Mouse (Mus musculus): Measurements from ENCODE around the gene Prtg.

DNA sequence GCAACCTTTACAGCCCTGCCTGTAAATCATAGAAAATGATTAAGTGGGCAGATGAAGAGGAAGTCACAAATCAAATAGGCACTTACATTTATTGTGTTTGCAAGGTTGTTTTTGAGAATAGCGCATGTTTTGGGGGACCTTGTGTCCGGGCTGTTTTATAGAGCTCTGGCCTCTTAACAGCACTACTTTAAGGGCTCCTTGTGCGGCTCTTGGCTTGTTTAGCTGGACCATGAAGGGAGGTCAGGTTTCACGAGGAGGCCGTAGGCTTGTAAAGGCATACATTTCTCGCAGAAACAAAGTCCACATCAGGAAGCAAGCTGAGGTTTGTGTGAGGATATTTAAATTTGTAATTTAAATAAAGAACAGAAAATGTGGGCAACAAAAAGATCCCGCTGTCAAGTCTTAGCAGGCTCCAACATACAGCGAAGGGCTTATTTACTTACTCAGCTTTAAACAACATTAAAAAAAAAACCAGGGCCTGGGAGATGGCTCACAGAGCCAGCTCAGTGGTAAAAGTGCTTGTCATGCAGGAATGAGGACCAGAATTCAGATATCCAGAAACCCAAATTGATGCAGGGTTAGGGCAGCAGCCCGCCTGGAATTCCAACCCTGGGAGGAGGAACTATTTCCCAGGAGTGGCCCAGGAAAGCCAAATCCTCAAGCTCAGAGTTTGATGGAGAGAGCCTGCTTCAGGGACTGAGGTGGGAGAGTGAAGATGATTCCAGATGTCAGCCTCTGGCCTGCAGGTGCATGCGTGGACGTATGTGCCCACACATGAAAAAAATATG, 30.2 kb downstream of the Prtg start:
- no peak for TF ChIP-seq POLR2A (IDR thresholded peaks at IDR 0.05; ENCODE audit: low read depth, low read length)
- TF ChIP-seq JUN (IDR thresholded peaks at IDR 0.05; ENCODE audit: insufficient read depth, low read depth, low read length), result no peak

Measured in CH12.LX (cell line).